Mouse (Mus musculus): ENCODE results near the gene Nkain2. TPM values are rescaled to one million over a fixed set of nuclear protein-coding genes. Genes with fewer than 3 reads are reported as not detected.
"Not testable (repeated sequence)": the region's sequence is repeated elsewhere in the genome, so short reads cannot be mapped to it uniquely, and the experiment has no call there.

Gene Nkain2
- polyA plus RNA-seq, 1 experiment from 2014 or later, result 0.77 TPM

DNA sequence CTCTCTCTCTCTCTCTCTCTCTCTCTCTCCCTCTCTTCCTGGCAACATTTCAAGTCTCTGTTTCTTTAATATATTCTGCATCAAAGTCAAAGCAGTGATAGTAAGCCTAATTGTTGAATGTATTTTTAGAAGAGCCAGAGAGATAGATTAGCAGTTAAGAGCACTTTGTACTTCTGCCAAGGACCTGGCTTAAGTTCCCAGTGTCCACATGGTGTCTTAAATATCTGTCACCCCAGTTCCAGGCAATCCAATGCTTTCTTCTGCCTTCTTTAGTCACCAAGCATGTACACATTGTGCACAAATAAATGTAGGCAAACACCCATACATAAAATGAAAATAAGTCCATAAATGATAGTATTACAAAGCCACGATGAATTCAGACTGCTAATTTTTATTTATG is 871.9 kb downstream of the Nkain2 start:
- WGBS, result 62% methylated on average over 1 of the region's 1 CpGs
- ATAC-seq (replicated peaks; ENCODE audit: low FRiP score), result no peak

DNA sequence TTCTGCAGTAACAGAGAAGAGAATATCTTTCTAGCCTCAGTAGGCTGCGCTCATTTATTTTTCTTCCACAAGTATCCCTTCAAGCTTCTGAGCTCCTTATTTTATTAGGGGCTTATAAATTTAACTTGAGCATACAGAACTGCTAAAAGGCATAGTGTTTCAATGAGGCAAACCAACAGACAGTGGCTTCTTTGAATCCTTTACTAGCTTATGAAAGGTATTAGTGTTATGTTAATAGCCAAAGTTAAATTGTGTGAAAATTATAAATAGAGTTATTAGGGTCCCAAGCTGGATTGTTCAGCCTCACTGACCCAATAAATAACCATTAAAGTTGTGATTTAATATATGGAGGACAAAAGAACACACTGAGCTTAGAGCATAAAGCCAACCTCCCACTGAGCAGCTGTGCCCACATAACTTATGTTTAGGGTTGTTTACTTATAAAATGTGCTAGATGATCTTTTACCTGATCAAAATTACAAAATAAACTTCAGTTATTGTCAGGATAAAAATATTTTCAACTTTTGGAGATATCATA is 889.0 kb downstream of the Nkain2 start:
- H3K9me3 ChIP-seq (replicated peaks), result no peaks in the 10 kb centered on the region
- no peak overlapping the region for H3K4me2 ChIP-seq
- H3K9ac ChIP-seq, result no peak overlapping the region
- H3K4me1 ChIP-seq, result no peaks in the 10 kb centered on the region
- no peak for ATAC-seq (replicated peaks; ENCODE audit: low FRiP score)
- no peak overlapping the region for H3K4me3 ChIP-seq (replicated peaks)
- WGBS, result 59% methylated on average over 1 of the region's 1 CpGs
- no peak overlapping the region for H3K27ac ChIP-seq
- no peaks in the 10 kb centered on the region for H3K27me3 ChIP-seq
- no peaks in the 10 kb centered on the region for H3K36me3 ChIP-seq

More for the DNA sequence above, 871.9 kb downstream of the Nkain2 start:
- Histone ChIP-seq H3K9me3 (replicated peaks) (no peaks in the 10 kb centered on the region), H3K27me3 (no peaks in the 10 kb centered on the region), H3K9ac (no peak overlapping the region), H3K27ac (no peak overlapping the region), H3K36me3 (no peaks in the 10 kb centered on the region), H3K4me1 (no peaks in the 10 kb centered on the region), H3K4me2 (no peak overlapping the region), H3K4me3 (replicated peaks) (no peak overlapping the region)

DNA sequence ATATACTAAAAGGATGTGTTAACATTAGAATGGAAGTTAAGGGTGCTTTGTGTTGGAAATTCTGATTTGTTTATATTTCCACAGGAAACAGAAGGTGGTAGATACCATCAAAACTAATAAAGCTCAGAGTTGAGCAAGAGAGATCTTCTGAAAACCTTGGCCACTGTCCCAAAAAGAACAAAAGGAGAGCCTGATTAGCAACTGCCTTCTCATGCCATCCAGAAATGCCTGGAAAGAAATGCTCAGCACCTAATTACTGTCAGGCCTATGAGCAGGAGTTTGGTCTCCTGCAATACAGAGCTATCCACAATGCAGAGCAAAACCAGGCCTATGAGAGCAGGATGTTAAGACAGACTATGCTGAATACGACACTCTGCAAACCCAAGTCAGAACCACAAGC is 897.1 kb downstream of the Nkain2 start:
- H3K27me3 ChIP-seq, result no peaks in the 10 kb centered on the region
- H3K27ac ChIP-seq, result no peak overlapping the region
- H3K4me1 ChIP-seq, result no peaks in the 10 kb centered on the region
- H3K36me3 ChIP-seq, result no peaks in the 10 kb centered on the region
- no peak overlapping the region for H3K4me3 ChIP-seq (replicated peaks)
- no peak overlapping the region for H3K4me2 ChIP-seq
- 76% methylated on average over 1 of the region's 1 CpGs for WGBS
- ATAC-seq (replicated peaks; ENCODE audit: low FRiP score), result no peak
- no peak overlapping the region for H3K9ac ChIP-seq
- H3K9me3 ChIP-seq (replicated peaks), result no peaks in the 10 kb centered on the region

DNA sequence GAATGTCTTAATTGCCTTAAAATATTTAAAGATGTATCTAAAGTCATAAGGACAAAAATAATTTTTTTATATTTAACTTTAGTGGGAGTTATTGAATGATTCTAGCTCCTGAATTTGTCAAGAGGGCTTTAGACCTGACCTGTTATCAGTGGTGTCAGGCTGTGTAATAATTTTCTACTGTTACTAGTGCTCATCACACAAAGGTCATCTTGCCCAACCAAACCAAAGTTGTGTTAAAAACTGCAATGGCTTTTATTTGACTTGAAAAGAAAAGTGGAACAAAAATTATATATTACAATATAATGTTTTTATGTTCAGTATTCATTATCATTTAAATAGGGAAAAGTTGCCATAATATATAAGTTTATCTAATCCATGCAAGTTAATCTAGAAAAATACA is 911.9 kb downstream of the Nkain2 start:
- H3K4me3 ChIP-seq (replicated peaks), result no peak overlapping the region
- H3K9me3 ChIP-seq (replicated peaks), result no peaks in the 10 kb centered on the region
- no peaks in the 10 kb centered on the region for H3K27me3 ChIP-seq
- ATAC-seq (replicated peaks; ENCODE audit: low FRiP score), result no peak
- no peak overlapping the region for H3K4me2 ChIP-seq
- no peak overlapping the region for H3K9ac ChIP-seq
- no peak overlapping the region for H3K27ac ChIP-seq
- no peaks in the 10 kb centered on the region for H3K36me3 ChIP-seq
- no peaks in the 10 kb centered on the region for H3K4me1 ChIP-seq

DNA sequence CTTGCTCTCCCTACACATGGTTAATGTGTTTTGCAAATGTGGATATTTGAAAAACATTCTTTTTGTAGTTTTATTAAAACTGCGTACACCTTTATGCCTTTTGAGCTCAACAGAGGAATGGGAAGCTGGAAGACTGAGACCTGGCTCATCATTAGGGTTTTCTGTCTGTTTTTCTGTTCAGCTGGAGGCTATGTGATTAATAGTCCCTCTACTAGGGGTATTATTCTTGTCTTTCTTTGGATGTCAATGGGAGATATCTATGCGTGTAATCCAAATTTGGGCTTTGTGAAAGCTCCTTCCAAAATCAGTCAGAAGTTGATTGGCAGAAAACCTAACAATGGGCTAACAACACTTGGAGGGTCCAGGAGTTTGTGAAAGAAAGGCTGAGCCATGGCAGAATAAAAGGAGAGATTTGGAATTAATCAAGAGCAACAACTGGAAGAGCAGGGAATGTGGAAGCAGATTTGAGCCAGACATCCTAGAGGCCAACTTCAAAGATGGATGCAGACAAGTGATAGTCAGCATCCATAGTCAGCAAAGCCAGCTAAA is 943.0 kb downstream of the Nkain2 start:
- ATAC-seq (replicated peaks; ENCODE audit: low FRiP score), result no peak
- Histone ChIP-seq H3K36me3 (no peaks in the 10 kb centered on the region), H3K9ac (no peak overlapping the region), H3K9me3 (replicated peaks) (no peaks in the 10 kb centered on the region), H3K4me2 (no peak overlapping the region), H3K4me1 (no peaks in the 10 kb centered on the region), H3K4me3 (replicated peaks) (no peak overlapping the region), H3K27ac (no peak overlapping the region), H3K27me3 (no peaks in the 10 kb centered on the region)
- 89% methylated on average over 2 of the region's 2 CpGs for WGBS

DNA sequence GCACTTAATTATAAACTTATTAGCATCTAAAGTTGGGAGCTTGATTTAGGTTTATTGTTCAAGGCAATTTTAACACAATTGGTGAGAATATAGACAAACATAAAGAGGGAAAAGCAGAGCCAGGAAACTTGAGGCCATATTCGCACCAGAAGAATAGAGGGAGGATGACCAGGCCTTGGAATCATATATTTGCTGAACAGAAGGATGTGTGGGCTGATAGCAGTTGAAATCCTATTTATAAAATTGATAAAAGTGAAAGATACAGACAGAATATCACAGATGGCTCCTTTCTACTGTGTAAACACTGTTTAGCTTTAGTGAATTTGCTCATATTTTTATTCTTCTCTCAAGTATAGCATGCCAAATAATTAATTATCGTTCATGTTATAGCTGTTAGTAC is 958.3 kb downstream of the Nkain2 start:
- H3K27me3 ChIP-seq, result no peaks in the 10 kb centered on the region
- no peak overlapping the region for H3K4me2 ChIP-seq
- H3K9me3 ChIP-seq (replicated peaks), result no peaks in the 10 kb centered on the region
- no peak for ATAC-seq (replicated peaks; ENCODE audit: low FRiP score)
- H3K36me3 ChIP-seq, result no peaks in the 10 kb centered on the region
- no peak overlapping the region for H3K9ac ChIP-seq
- H3K4me1 ChIP-seq, result no peaks in the 10 kb centered on the region
- 88% methylated on average over 2 of the region's 2 CpGs for WGBS
- no peak overlapping the region for H3K27ac ChIP-seq
- no peak overlapping the region for H3K4me3 ChIP-seq (replicated peaks)

DNA sequence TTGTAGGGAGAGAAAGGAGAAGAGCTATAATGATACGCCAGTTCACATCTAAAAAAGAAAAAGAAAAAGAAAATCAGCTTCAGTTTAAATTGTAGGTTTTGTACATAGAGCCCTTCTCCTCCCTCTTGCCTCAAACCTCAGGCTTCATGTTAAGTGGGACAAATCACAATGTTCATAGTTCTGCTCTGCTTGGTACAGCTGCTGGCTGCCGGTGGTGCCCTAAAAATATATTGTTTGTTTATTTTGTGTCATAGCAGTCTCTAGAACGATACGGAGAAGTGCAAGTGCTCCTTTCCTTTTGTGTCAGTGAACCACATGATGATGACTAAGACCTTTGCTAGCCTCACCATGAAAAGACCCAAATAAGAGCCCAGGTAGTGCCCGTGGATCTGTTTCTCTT is 962.6 kb downstream of the Nkain2 start:
- no peaks in the 10 kb centered on the region for H3K36me3 ChIP-seq
- no peak overlapping the region for H3K27ac ChIP-seq
- no peaks in the 10 kb centered on the region for H3K27me3 ChIP-seq
- H3K9ac ChIP-seq, result no peak overlapping the region
- no peak overlapping the region for H3K4me2 ChIP-seq
- H3K9me3 ChIP-seq (replicated peaks), result no peaks in the 10 kb centered on the region
- no peak for ATAC-seq (replicated peaks; ENCODE audit: low FRiP score)
- no peaks in the 10 kb centered on the region for H3K4me1 ChIP-seq
- H3K4me3 ChIP-seq (replicated peaks), result no peak overlapping the region
- 56% methylated on average over 5 of the region's 5 CpGs for WGBS

DNA sequence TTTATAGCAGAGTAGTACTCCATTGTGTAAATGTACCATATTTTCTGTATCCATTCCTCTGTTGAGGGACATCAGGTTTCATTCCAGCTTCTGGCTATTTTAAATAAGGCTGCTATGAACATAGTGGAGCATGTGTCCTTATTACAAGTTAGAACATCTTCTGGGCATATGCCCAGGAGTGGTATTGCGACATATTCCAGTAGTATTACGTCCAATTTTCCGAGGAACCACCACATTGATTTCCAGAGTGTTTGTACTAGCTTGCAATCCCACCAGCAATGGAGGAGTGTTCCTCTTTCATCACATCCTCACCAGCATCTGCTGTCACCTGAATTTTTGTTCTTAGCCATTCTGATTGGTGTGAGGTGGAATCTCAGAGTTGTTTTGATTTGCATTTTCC is 969.4 kb downstream of the Nkain2 start:
- not testable (repeated sequence) for H3K9me3 ChIP-seq (replicated peaks); ATAC-seq (replicated peaks; ENCODE audit: low FRiP score); H3K27ac ChIP-seq; H3K4me2 ChIP-seq; H3K4me3 ChIP-seq (replicated peaks); H3K9ac ChIP-seq; H3K27me3 ChIP-seq; H3K4me1 ChIP-seq; H3K36me3 ChIP-seq
- WGBS, result 92% methylated on average over 3 of the region's 3 CpGs

DNA sequence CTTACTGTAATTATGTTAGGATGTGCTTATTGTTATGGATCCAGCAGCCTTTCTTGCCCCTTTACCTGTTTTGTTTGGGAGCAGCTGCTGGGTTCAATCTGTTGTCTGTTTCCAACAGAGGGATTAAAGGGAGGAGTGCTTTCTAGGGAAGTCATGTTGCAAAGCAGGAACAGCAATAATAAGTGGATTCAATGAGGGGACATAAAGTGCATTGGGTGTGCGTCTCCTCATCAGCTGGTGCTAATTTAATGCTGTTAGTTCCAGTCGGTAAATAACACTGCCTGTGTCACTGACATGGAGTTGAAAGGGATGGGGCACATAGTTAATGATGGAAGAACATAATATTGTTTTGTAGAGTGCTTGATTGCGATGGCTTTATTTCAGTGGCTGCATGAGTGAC is 982.8 kb downstream of the Nkain2 start:
- no peak overlapping the region for H3K27ac ChIP-seq
- H3K9ac ChIP-seq, result no peak overlapping the region
- no peak for ATAC-seq (replicated peaks; ENCODE audit: low FRiP score)
- no peaks in the 10 kb centered on the region for H3K27me3 ChIP-seq
- H3K36me3 ChIP-seq, result no peaks in the 10 kb centered on the region
- 41% methylated on average over 3 of the region's 3 CpGs for WGBS
- H3K4me2 ChIP-seq, result no peak overlapping the region
- no peaks in the 10 kb centered on the region for H3K4me1 ChIP-seq
- H3K9me3 ChIP-seq (replicated peaks), result no peaks in the 10 kb centered on the region
- no peak overlapping the region for H3K4me3 ChIP-seq (replicated peaks)

DNA sequence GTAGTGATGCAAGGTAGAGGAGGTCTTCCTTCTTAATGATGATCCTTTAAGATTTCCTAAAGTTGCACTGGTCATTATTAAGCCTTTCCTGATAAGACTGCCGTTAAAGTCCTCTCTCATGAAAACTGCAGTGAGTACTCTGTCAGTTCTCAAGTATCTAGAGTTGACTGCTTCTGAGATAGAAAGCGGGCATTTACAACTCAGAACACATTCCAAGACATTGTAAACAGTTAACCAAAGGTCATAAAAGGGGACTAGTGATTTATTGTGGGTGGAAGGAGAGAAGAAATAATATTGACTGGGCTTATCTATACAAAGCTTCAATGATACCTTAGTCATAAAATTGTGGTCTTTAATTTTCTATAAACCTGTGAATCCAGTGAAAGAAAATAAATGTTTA is 990.8 kb downstream of the Nkain2 start:
- no peak for ATAC-seq (replicated peaks; ENCODE audit: low FRiP score)
- no peaks in the 10 kb centered on the region for H3K36me3 ChIP-seq
- H3K27me3 ChIP-seq, result no peaks in the 10 kb centered on the region
- WGBS, result 29% methylated on average over 2 of the region's 2 CpGs
- no peaks in the 10 kb centered on the region for H3K4me1 ChIP-seq
- H3K9me3 ChIP-seq (replicated peaks), result no peaks in the 10 kb centered on the region
- no peak overlapping the region for H3K4me3 ChIP-seq (replicated peaks)
- H3K4me2 ChIP-seq, result no peak overlapping the region
- no peak overlapping the region for H3K9ac ChIP-seq
- no peak overlapping the region for H3K27ac ChIP-seq

DNA sequence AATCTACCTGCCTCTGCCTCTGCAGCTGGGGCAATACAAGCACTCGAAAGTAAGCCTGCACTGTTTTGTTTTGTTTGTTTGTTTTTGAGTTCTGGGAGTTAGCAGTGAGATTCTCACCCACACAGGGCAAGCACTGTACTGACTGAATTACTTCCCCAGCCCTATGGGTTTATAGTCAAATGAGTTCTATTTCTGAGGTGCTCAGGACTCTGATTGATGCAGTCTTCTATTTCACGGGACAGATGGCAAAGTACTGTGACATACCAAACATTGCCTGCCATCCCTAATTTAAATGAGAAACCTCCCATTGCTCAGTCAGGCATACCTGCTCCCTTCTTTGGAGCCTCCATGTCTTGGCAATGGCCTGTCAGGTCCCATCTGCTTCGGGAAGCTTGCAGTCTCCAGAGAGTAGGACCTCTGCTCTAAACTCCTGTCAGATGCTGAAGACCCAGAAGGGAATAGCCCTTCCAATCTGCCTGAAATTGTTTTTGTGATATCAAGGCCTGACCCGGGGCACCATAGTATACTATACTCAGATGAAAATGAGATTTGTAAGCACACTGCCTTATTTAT is 1016.9 kb downstream of the Nkain2 start:
- no peak overlapping the region for H3K27ac ChIP-seq
- ATAC-seq (replicated peaks; ENCODE audit: low FRiP score), result no peak
- H3K36me3 ChIP-seq, result no peaks in the 10 kb centered on the region
- no peaks in the 10 kb centered on the region for H3K9me3 ChIP-seq (replicated peaks)
- WGBS, result 54% methylated on average over 4 of the region's 4 CpGs
- no peaks in the 10 kb centered on the region for H3K4me1 ChIP-seq
- no peak overlapping the region for H3K9ac ChIP-seq
- no peak overlapping the region for H3K4me3 ChIP-seq (replicated peaks)
- no peak overlapping the region for H3K4me2 ChIP-seq
- H3K27me3 ChIP-seq, result no peaks in the 10 kb centered on the region

DNA sequence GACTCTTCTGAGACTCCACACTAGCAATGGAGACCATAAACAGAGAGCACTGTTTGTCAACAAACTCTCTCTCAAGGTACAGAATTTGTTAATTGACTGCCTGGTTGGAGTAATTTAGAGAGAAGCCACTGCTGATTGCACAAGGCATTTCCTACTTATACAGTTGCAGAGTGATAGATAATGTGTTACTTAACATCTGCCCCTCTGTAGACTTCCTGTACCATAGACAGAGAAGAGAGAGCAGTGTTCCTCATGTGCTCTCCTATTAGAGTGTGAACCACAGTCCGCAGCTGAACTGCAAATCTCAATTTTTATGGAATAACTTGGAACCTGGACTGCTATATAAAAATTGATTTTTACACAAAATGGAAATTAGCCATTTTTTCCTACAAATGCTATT is 1022.0 kb downstream of the Nkain2 start:
- no peaks in the 10 kb centered on the region for H3K36me3 ChIP-seq
- H3K4me2 ChIP-seq, result no peak overlapping the region
- no peak overlapping the region for H3K9ac ChIP-seq
- 92% methylated on average over 1 of the region's 1 CpGs for WGBS
- ATAC-seq (replicated peaks; ENCODE audit: low FRiP score), result no peak
- H3K4me3 ChIP-seq (replicated peaks), result no peak overlapping the region
- no peaks in the 10 kb centered on the region for H3K4me1 ChIP-seq
- H3K9me3 ChIP-seq (replicated peaks), result no peaks in the 10 kb centered on the region
- no peaks in the 10 kb centered on the region for H3K27me3 ChIP-seq
- H3K27ac ChIP-seq, result no peak overlapping the region

DNA sequence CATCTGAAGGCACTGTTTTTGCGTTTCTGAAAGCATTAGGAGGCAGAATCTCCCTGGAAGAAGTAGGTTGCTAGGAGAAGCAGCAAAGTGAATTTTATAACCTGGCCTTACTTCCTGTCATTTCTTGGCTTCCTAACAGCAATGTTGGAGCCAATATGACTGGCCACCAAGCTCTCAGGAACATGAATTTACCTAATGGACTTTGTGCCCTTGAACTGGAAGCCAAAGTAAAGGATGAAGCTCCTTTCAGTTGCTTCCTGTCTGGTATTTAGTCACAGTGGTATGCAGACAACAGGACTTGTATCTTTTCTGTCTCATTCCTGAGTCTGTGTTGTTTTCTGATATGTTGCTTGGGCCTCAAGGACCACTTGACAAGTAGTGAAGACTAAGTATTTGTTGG is 1063.2 kb downstream of the Nkain2 start:
- WGBS, result 87% methylated on average over 1 of the region's 1 CpGs
- ATAC-seq (replicated peaks; ENCODE audit: low FRiP score), result no peak
- H3K9ac ChIP-seq, result no peak overlapping the region
- H3K9me3 ChIP-seq (replicated peaks), result no peaks in the 10 kb centered on the region
- H3K27ac ChIP-seq, result no peak overlapping the region
- no peak overlapping the region for H3K4me2 ChIP-seq
- H3K4me1 ChIP-seq, result no peaks in the 10 kb centered on the region
- H3K36me3 ChIP-seq, result no peaks in the 10 kb centered on the region
- no peak overlapping the region for H3K4me3 ChIP-seq (replicated peaks)
- no peaks in the 10 kb centered on the region for H3K27me3 ChIP-seq

Measured in kidney, embryonic 15.5 days (tissue).